8 mouse cellular contexts compared by ENCODE assay signal in the genomic region with DNA sequence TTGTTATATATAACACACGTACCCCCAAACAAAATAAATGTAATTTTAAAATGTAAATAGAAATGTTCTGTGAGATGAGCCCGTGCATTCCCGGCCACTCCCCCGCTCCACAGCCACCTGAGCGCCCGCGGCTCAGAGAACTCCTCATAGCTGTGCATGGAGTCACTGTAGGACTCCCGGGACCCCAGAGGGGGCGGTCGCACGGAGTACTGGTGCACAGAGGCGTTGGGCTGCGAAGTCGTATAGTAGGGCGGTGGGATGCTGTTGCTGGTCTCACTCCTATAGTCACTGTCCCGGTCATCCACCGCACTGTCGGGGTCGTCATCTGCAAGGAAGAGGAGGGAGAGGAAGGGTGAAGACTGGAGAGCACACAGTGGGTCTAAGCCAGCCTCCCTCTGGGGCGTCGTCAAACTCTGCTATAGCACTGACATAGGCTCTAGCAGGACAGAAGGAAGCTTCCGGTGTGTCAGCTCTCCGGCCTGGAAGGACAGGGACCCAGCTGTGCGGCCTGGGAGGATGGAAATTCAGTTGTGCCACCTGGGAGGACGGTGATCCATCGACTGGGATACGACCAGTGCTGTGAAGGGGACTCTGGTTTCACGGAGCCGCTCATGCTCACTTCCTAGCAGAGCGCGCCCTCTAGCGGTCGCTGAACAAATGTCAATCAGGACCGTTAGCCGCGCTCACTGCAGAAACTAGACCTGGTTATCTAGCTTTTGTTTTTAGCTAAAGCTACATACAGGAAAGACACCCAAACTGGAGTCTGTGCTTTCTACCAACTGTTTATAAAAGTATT. TPM values are rescaled to one million over a fixed set of nuclear protein-coding genes. Genes with fewer than 3 reads are reported as not detected.
DNase-seq lines count a peak whose midpoint lies in the region; ATAC-seq and TF ChIP-seq lines count a peak whose summit lies in the region.

No protein-coding gene starts in this region.

- 0 out of 2 replicates have a peak, but pooled peaks cover 4% of the 10 kb centered on the region for H3K27me3 ChIP-seq in forebrain, postnatal 0 days (ENCODE audit: insufficient read depth, low read length)
- peaks cover 48% of the 10 kb centered on the region for H3K27me3 ChIP-seq in hindbrain, embryonic 11.5 days (ENCODE audit: control insufficient read depth, insufficient read depth, low read length)

- 8% methylated on average over 36 of the region's 36 CpGs for WGBS in forebrain, postnatal 0 days
- 8% methylated on average over 36 of the region's 36 CpGs for WGBS in hindbrain, embryonic 11.5 days

- DNase-seq in MEL-GATA-1-ER (ENCODE audit: extremely low read depth, low read depth) = peak; percentile 63
- DNase-seq in cerebellum, adult 18-20 months = peak; percentile 85 to 94
- peak; percentile 94 for DNase-seq in forebrain, postnatal 0 days
- peak; percentile 94 for DNase-seq in hindbrain, embryonic 11.5 days (ENCODE audit: low spot score)
- peak; percentile 85 for DNase-seq in layer of hippocampus, adult 9-11 months
- peak; percentile 87 for DNase-seq in lung, postnatal 10 days
- peak; percentile 83 for DNase-seq in ovary, postnatal 14 days (ENCODE audit: low spot score)
- peak; percentile 85 for DNase-seq in thymus, postnatal 14 days

- H3K9me3 ChIP-seq in forebrain, postnatal 0 days (ENCODE audit: low read length) = no peaks in the 10 kb centered on the region
- no peaks in the 10 kb centered on the region for H3K9me3 ChIP-seq in hindbrain, embryonic 11.5 days (ENCODE audit: control insufficient read depth, low read length)

- H3K27ac ChIP-seq in forebrain, postnatal 0 days (ENCODE audit: low read depth, low read length) = no peak overlapping the region
- H3K27ac ChIP-seq in hindbrain, embryonic 11.5 days (ENCODE audit: low read depth, low read length) = no peak overlapping the region

- no peak overlapping the region for H3K9ac ChIP-seq in forebrain, postnatal 0 days
- H3K9ac ChIP-seq in hindbrain, embryonic 11.5 days (ENCODE audit: low read depth, low read length) = no peak overlapping the region

- H3K4me2 ChIP-seq in forebrain, postnatal 0 days (ENCODE audit: low read depth) = no peak overlapping the region
- H3K4me2 ChIP-seq in hindbrain, embryonic 11.5 days (replicated peaks; ENCODE audit: low read depth, low read length) = no peak overlapping the region

- peaks cover 55% of the 10 kb centered on the region for H3K36me3 ChIP-seq in forebrain, postnatal 0 days (ENCODE audit: insufficient read depth)
- no peaks in the 10 kb centered on the region for H3K36me3 ChIP-seq in hindbrain, embryonic 11.5 days (ENCODE audit: control insufficient read depth, insufficient read depth, low read length)

- peak; percentile 85 for ATAC-seq in forebrain, postnatal 0 days
- ATAC-seq in hindbrain, embryonic 11.5 days (ENCODE audit: low FRiP score) = peak; percentile 47

- TF ChIP-seq CTCF in forebrain, postnatal 0 days (IDR thresholded peaks at IDR 0.05; ENCODE audit: low read depth) = peak; percentile 93

- no peak overlapping the region for H3K4me3 ChIP-seq in forebrain, postnatal 0 days (ENCODE audit: low read depth, low read length)
- no peak overlapping the region for H3K4me3 ChIP-seq in hindbrain, embryonic 11.5 days (ENCODE audit: low read depth, low read length)

- no peaks in the 10 kb centered on the region for H3K4me1 ChIP-seq in forebrain, postnatal 0 days (ENCODE audit: insufficient read depth)
- no peaks in the 10 kb centered on the region; the same call in 1 of the 2 replicates for H3K4me1 ChIP-seq in hindbrain, embryonic 11.5 days (replicated peaks; ENCODE audit: control insufficient read depth, insufficient read depth, low read length)

RNA-seq across cellular contexts. Expression of gene Unc13a, which starts 11.0 kb away (rescaled TPM):
- 84.8 and 89.2 TPM in 2 replicates for total RNA-seq in forebrain, postnatal 0 days (2014; rRNA removed)
- 14.2 and 18.8 TPM in 2 replicates for polyA plus RNA-seq in forebrain, postnatal 0 days (2015; fragmentation: Nextera tagmentation; extraction: Ambion mirVana)
- polyA plus RNA-seq in hindbrain, embryonic 11.5 days (2014; fragmentation: Nextera tagmentation; extraction: Ambion mirVana) = 7.3 and 9.1 TPM in 2 replicates

RNA-seq across cellular contexts. Expression of gene Jak3, which starts 15.6 kb away (rescaled TPM):
- 5.2 and 7.3 TPM in 2 replicates for total RNA-seq in forebrain, postnatal 0 days (2014; rRNA removed)
- 2.8 and 4.4 TPM in 2 replicates for polyA plus RNA-seq in forebrain, postnatal 0 days (2015; fragmentation: Nextera tagmentation; extraction: Ambion mirVana)
- polyA plus RNA-seq in hindbrain, embryonic 11.5 days (2014; fragmentation: Nextera tagmentation; extraction: Ambion mirVana) = 0.99 and 1.4 TPM in 2 replicates

RNA-seq across cellular contexts. Expression of gene Insl3, which starts 28.5 kb away (rescaled TPM):
- total RNA-seq in forebrain, postnatal 0 days (2014; rRNA removed) = 1.6 and 1.8 TPM in 2 replicates
- polyA plus RNA-seq in forebrain, postnatal 0 days (2015; fragmentation: Nextera tagmentation; extraction: Ambion mirVana) = 0.36 and 1.4 TPM in 2 replicates
- 0.35 and 0.37 TPM in 2 replicates for polyA plus RNA-seq in hindbrain, embryonic 11.5 days (2014; fragmentation: Nextera tagmentation; extraction: Ambion mirVana)

RNA-seq across cellular contexts. Expression of gene B3gnt3, which starts 41.1 kb away (rescaled TPM):
- 0.24 and 0.92 TPM in 2 replicates for total RNA-seq in forebrain, postnatal 0 days (2014; rRNA removed)
- 0.44 and 0.49 TPM in 2 replicates for polyA plus RNA-seq in forebrain, postnatal 0 days (2015; fragmentation: Nextera tagmentation; extraction: Ambion mirVana)
- 0.36 and 0.45 TPM in 2 replicates for polyA plus RNA-seq in hindbrain, embryonic 11.5 days (2014; fragmentation: Nextera tagmentation; extraction: Ambion mirVana)

RNA-seq across cellular contexts. Expression of gene Colgalt1, which starts 49.7 kb away (rescaled TPM):
- total RNA-seq in forebrain, postnatal 0 days (2014; rRNA removed) = 84.3 and 85.6 TPM in 2 replicates
- polyA plus RNA-seq in forebrain, postnatal 0 days (2015; fragmentation: Nextera tagmentation; extraction: Ambion mirVana) = 58.4 and 59.6 TPM in 2 replicates
- 41.3 and 42.5 TPM in 2 replicates for polyA plus RNA-seq in hindbrain, embryonic 11.5 days (2014; fragmentation: Nextera tagmentation; extraction: Ambion mirVana)
